Mouse (Mus musculus) kidney, postnatal 0 days (tissue): ENCODE measurements at regions not wholly inside any gene's neighbourhood (a gene's known extent, or its start where the extent isn't known, plus 50 kb on each side); places are given as distances from the start of the nearest gene placed in this dataset.

Source experiments
- ATAC-seq: fragments of 200-750 bp; cut with Nextera tagmentation; replicated peaks from 2 replicates; pipeline ENCODE4 v1.8.0; 2017; ENCODE audit warnings: low read depth, moderate number of reproducible peaks, moderate TSS enrichment, moderate library complexity; ENCODE audit not compliant: low FRiP score
- DNase-seq: peaks from one replicate; pipeline ENCODE4 v3.0.0-alpha.2; 2016; ENCODE audit warnings: low spot score
- H3K27ac ChIP-seq: fragments of 300-500 bp; sonication (generic); 2 replicates; pipeline ENCODE4 v1.5.1; 2014; ENCODE audit warnings: mild to moderate bottlenecking
- H3K27me3 ChIP-seq: fragments of 300-500 bp; sonication (generic); 2 replicates; pipeline ENCODE4 v1.6.1; 2014; ENCODE audit warnings: low read length, mixed read lengths; ENCODE audit not compliant: insufficient read depth
- H3K36me3 ChIP-seq: fragments of 300-500 bp; sonication (generic); 2 replicates; pipeline ENCODE4 v1.6.1; 2014; ENCODE audit warnings: low read length, mixed read lengths; ENCODE audit not compliant: insufficient read depth
- H3K4me1 ChIP-seq: fragments of 300-500 bp; sonication (generic); replicated peaks from 2 replicates; pipeline ENCODE4 v1.6.1; 2014; ENCODE audit warnings: antibody characterized with exemption, low read length, mixed read lengths; ENCODE audit not compliant: insufficient read depth
- H3K4me2 ChIP-seq: fragments of 300-500 bp; sonication (generic); 2 replicates; pipeline ENCODE4 v1.6.1; 2014; ENCODE audit warnings: mild to moderate bottlenecking, low read length, moderate library complexity, mixed read lengths
- H3K4me3 ChIP-seq: fragments of 300-500 bp; sonication (generic); replicated peaks from 2 replicates; pipeline ENCODE4 v1.5.1; 2014; ENCODE audit warnings: low read depth, low read length
- H3K9ac ChIP-seq: fragments of 300-500 bp; sonication (generic); 2 replicates; pipeline ENCODE4 v1.6.1; 2014; ENCODE audit warnings: low read depth, low read length
- H3K9me3 ChIP-seq: fragments of 300-500 bp; sonication (generic); replicated peaks from 2 replicates; pipeline ENCODE4 v1.6.1; 2016; ENCODE audit warnings: low read length, inconsistent platforms, mixed read lengths
- CTCF ChIP-seq: IDR thresholded peaks from 2 replicates; pipeline ENCODE4 v1.5.1; 2016; ENCODE audit warnings: antibody characterized with exemption, low read depth, mild to moderate bottlenecking, moderate library complexity
- WGBS: fragments of 180-500 bp; shearing (Covaris S2); extraction: QIAGEN DNeasy Blood & Tissue Kit; methylation state at CpG from one replicate; pipeline ENCODE4 v1.1.7; 2014; 5-methylcytosine and 5-hydroxymethylcytosine counted together

GRCm38 (mm10) chr17:50388715-50389710 is 95.6 kb upstream of the Dazl start:
- no peaks in the 10 kb centered on the region for H3K4me1 ChIP-seq
- no peak overlapping the region for H3K9ac ChIP-seq
- H3K27ac ChIP-seq: no peak overlapping the region
- no peak for ATAC-seq
- H3K9me3 ChIP-seq: no peaks in the 10 kb centered on the region
- no peak for DNase-seq
- no peaks in the 10 kb centered on the region for H3K27me3 ChIP-seq
- WGBS: 63% methylated on average over 12 of the region's 12 CpGs
- H3K4me2 ChIP-seq: no peak overlapping the region
- H3K36me3 ChIP-seq: no peaks in the 10 kb centered on the region
- no peak overlapping the region for H3K4me3 ChIP-seq
- no peak for TF ChIP-seq CTCF

DNA sequence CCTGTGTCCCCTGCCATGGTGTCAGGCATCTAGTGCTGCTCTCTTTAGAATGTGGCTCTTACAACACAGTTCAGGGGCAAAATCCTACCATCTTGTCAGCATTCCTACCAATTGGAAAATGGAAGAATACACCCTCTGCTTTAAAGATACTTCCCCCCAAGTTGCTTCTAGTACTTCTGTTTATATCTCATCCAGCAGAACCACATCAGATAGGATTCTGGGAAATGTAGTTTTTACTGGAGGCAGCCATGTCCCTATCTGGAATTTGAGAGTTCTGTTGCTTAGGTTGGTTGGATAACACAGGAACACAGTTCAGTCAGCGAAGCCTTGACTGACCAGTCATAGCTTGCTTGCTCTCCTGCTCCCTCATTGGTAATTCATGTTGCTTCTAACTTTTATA is 96.7 kb upstream of the Dazl start:
- no peak for TF ChIP-seq CTCF
- H3K27me3 ChIP-seq: no peaks in the 10 kb centered on the region
- H3K9ac ChIP-seq: no peak overlapping the region
- no peak overlapping the region for H3K27ac ChIP-seq
- H3K4me1 ChIP-seq: no peaks in the 10 kb centered on the region
- no peak for ATAC-seq
- WGBS: 61% methylated on average over 1 of the region's 1 CpGs
- no peaks in the 10 kb centered on the region for H3K36me3 ChIP-seq
- no peak overlapping the region for H3K4me2 ChIP-seq
- H3K9me3 ChIP-seq: no peaks in the 10 kb centered on the region
- DNase-seq: peak; percentile 38
- no peak overlapping the region for H3K4me3 ChIP-seq

DNA sequence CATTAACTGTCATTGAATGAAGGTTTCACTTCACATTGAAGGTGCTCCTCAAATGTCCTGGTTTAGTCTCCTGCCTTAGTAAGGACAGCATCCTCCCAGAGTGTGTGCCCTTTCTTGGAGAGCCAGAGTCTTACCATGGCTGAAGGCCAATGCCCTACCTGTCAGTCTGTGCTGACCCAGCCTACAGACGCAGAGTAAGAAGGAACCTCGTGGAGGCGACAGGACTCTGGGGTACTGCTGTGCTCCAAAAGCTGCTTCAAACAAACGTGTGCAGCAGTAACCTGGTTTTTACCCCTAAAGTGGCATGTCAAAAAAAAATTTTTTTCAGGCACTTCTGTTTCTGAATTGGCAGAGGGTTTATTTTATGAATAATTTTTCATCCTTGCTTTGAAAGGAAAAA is 97.8 kb upstream of the Dazl start:
- TF ChIP-seq CTCF: no peak
- no peaks in the 10 kb centered on the region for H3K9me3 ChIP-seq
- H3K36me3 ChIP-seq: no peaks in the 10 kb centered on the region
- no peaks in the 10 kb centered on the region for H3K4me1 ChIP-seq
- H3K27ac ChIP-seq: no peak overlapping the region
- 87% methylated on average over 4 of the region's 4 CpGs for WGBS
- no peak overlapping the region for H3K4me2 ChIP-seq
- H3K27me3 ChIP-seq: no peaks in the 10 kb centered on the region
- DNase-seq: no peak
- no peak for ATAC-seq
- H3K4me3 ChIP-seq: no peak overlapping the region
- H3K9ac ChIP-seq: no peak overlapping the region

DNA sequence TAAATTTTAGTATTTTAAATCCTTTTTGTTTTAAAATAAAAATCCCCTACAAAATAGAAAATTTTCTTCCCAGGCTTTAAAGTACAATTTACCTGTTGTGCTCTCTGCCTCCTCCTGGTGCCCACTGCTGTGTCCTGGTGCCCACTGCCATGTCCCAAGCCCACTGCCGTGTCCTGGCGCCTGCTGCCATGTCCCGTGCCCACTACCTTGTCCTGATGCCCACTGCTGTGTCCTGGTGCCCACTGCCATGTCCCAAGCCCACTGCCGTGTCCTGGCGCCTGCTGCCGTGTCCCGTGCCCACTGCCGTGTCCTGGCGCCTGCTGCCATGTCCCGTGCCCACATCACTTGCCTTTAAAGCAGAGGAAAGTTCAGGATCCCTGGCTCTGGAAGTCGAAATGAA is 98.6 kb upstream of the Dazl start:
- no peak for TF ChIP-seq CTCF
- no peaks in the 10 kb centered on the region for H3K9me3 ChIP-seq
- H3K4me1 ChIP-seq: no peaks in the 10 kb centered on the region
- H3K4me3 ChIP-seq: no peak overlapping the region
- no peak overlapping the region for H3K27ac ChIP-seq
- WGBS: 95% methylated on average over 11 of the region's 11 CpGs
- ATAC-seq: no peak
- H3K27me3 ChIP-seq: no peaks in the 10 kb centered on the region
- no peak overlapping the region for H3K9ac ChIP-seq
- H3K4me2 ChIP-seq: no peak overlapping the region
- no peak for DNase-seq
- H3K36me3 ChIP-seq: no peaks in the 10 kb centered on the region

DNA sequence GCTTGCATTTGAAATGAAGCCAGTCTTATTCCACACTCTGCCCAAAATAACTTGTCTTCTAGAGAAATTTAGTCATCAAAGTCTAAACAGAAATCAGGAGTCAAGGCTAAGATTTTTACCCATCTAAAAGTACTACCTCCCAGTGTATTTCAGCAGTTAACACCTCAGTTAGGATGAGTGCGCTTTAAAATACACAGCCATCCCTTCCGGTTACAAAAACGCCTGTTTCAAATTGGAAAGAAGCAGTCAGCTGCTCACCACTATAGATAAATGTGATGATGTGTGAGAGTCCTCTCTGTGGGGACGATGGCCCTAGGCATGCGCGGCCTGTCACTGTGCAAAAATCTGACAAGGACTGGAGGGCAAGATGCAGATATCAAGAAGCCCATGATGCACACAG is 99.0 kb upstream of the Dazl start:
- Histone ChIP-seq H3K27ac (no peak overlapping the region), H3K36me3 (no peaks in the 10 kb centered on the region), H3K4me3 (no peak overlapping the region), H3K9me3 (no peaks in the 10 kb centered on the region), H3K4me2 (no peak overlapping the region), H3K27me3 (no peaks in the 10 kb centered on the region), H3K4me1 (no peaks in the 10 kb centered on the region), H3K9ac (no peak overlapping the region)
- ATAC-seq (no peak), DNase-seq (no peak)
- TF ChIP-seq CTCF: no peak
- 86% methylated on average over 6 of the region's 6 CpGs for WGBS

DNA sequence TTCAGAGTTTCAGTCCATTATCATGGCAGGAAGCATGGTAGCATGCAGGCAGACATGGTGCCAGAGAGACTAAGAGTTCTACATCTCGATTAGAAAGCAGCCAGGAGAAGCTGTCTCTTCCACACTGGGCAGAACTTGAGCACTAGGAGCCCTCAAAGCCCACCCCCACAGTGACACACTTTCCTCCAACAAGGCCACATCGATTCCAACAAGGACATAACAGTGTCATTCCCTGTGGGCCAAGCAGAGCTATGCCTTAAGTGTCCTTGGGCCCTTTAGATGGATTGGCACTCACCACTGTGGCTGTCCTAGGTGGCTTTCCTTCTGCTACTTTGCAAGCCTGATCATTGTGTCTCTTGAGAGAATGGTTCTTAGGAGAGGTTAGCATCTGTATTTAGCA is 99.5 kb upstream of the Dazl start:
- Histone ChIP-seq H3K4me3 (no peak overlapping the region), H3K36me3 (no peaks in the 10 kb centered on the region), H3K9ac (no peak overlapping the region), H3K4me1 (no peaks in the 10 kb centered on the region), H3K27me3 (no peaks in the 10 kb centered on the region), H3K9me3 (no peaks in the 10 kb centered on the region), H3K4me2 (no peak overlapping the region), H3K27ac (no peak overlapping the region)
- WGBS: 82% methylated on average over 2 of the region's 2 CpGs
- TF ChIP-seq CTCF: no peak
- ATAC-seq (no peak), DNase-seq (no peak)

DNA sequence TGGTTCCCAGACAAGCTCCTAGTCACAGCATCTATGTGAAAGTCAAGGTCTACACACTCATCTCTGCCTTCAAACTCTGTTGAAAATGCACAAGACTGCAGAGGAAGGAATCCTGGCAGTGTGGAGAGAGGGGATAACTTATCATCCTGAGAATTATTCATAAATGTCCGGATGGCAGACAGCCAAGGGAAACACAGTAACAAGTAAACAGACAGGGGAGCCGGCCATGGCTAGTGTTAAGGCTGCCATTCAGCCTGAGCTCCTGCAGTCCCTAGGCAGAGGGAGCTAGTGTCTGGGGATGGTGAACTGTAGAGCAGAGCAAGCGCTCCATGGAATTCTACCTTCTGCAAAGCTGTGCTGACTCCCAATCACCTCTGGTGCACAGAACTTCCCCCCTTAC is 100.3 kb upstream of the Dazl start:
- 47% methylated on average over 3 of the region's 3 CpGs for WGBS
- H3K9ac ChIP-seq: no peak overlapping the region
- H3K4me2 ChIP-seq: no peak overlapping the region
- no peaks in the 10 kb centered on the region for H3K36me3 ChIP-seq
- no peak overlapping the region for H3K4me3 ChIP-seq
- H3K9me3 ChIP-seq: no peaks in the 10 kb centered on the region
- no peak overlapping the region for H3K27ac ChIP-seq
- H3K4me1 ChIP-seq: no peaks in the 10 kb centered on the region
- peak; percentile 20; the same call in 1 of the 2 replicates for TF ChIP-seq CTCF
- ATAC-seq (no peak; the same call in 1 of the 2 replicates), DNase-seq (peak; percentile 69)
- no peaks in the 10 kb centered on the region for H3K27me3 ChIP-seq
